Mouse (Mus musculus) ES-Bruce4 (cell line): ENCODE results near the gene Fbxo42. TPM values are rescaled to one million over a fixed set of nuclear protein-coding genes. Genes with fewer than 3 reads are reported as not detected.
"Not testable (repeated sequence)": the region's sequence is repeated elsewhere in the genome, so short reads cannot be mapped to it uniquely, and the experiment has no call there.

ENCODE experiments used
- H3K27ac ChIP-seq: 2 replicates; pipeline ENCODE4 v1.5.1; 2012; ENCODE audit warnings: low read length, inconsistent platforms; ENCODE audit not compliant: insufficient read depth
- H3K27me3 ChIP-seq: 2 replicates; pipeline ENCODE4 v1.6.1; 2012; ENCODE audit warnings: mild to moderate bottlenecking, low read length, inconsistent platforms; ENCODE audit not compliant: control insufficient read depth, poor library complexity, insufficient read depth, severe bottlenecking
- H3K36me3 ChIP-seq: 2 replicates; pipeline ENCODE4 v1.6.1; 2012; ENCODE audit warnings: inconsistent platforms, mild to moderate bottlenecking, low read length, moderate library complexity; ENCODE audit not compliant: control insufficient read depth, poor library complexity, insufficient read depth, severe bottlenecking
- H3K4me1 ChIP-seq: one replicate; pipeline ENCODE4 v1.8.1; 2011; ENCODE audit warnings: low read length; ENCODE audit not compliant: control insufficient read depth, insufficient read depth
- H3K4me3 ChIP-seq: 2 replicates; pipeline ENCODE4 v1.5.1; 2011; ENCODE audit warnings: low read depth, mild to moderate bottlenecking, low read length
- H3K9ac ChIP-seq: 2 replicates; pipeline ENCODE4 v1.6.1; 2012; ENCODE audit warnings: low read depth, mild to moderate bottlenecking, inconsistent platforms; ENCODE audit not compliant: poor library complexity, severe bottlenecking
- H3K9me3 ChIP-seq: replicated peaks from 2 replicates; pipeline ENCODE4 v1.6.1; 2012; ENCODE audit warnings: mild to moderate bottlenecking, low read length, inconsistent platforms; ENCODE audit not compliant: control insufficient read depth, poor library complexity, insufficient read depth, severe bottlenecking
- CTCF ChIP-seq: IDR thresholded peaks from one replicate; pipeline ENCODE4 v1.8.1; 2011; ENCODE audit warnings: low read depth, low read length
- EP300 ChIP-seq: IDR thresholded peaks from 2 replicates; pipeline ENCODE4 v1.6.1; 2011; ENCODE audit warnings: low read depth, low read length; ENCODE audit not compliant: insufficient read depth
- POLR2A ChIP-seq: IDR thresholded peaks from one replicate; pipeline ENCODE4 v1.8.1; 2011; ENCODE audit warnings: low read length; ENCODE audit not compliant: insufficient read depth
- polyA plus RNA-seq: library from polyadenylated mRNA; stranded (reverse); fragments of >200 nt; gene quantifications from 2 replicates; pipeline ENCODE4 v1.2.4, GENCODE M21; 2011; ENCODE audit warnings: low read depth; ENCODE audit not compliant: missing spikeins, insufficient read depth, insufficient read length

The Fbxo42 gene
- polyA plus RNA-seq, 1 experiment = 31.8 TPM

DNA sequence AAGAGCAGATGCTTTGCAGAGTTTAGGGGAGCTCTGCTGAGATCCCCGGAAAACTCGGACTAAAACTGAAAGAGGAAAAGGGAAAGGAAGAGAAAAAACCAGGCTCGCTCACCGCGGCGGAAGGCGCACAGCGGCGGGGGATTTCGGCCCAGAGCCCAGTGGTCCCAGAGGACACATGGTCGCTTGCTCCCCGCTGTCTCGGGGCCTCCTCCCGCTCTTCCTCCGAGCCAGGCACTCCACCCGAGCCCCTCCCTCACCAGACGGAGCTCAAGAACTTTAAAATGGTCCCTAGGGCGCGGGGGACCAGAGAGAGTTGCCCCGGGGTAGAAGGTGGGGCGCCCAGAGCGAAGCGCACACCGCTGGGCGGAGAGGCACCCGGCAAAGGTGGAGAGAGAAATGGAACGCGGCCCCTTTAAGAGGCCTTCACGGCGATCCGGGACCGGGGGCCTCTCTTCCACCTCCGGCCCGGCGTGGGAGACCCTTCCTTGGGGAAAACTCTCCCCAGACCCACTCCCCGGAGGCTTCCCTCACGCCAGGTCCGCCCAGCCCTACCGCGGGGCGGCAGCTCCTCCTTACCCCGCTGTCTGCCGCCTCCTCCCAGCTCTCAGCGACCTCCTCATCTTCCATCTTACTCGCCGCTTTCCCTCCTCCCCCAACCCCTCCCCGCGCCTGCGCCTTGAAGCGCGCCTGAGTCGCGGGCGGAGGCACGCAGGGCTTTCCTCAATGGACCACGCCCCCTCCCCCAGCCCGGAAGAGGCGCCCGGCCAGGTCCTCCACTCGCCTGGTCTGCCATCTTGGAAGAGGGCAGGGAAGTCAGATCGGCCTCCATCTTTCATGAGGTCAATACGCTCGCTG is 8.4 kb upstream of the Fbxo42 start, which contains the start of gene Szrd1:
Gene Szrd1 (minus strand): TSS at position 660 of the 855 bp plus-strand sequence.
- TF ChIP-seq EP300 (0 out of 2 replicates have a peak, but pooled peaks have one; percentile 5), POLR2A (peak; percentile 44), CTCF (no peak)

GRCm38 (mm10) chr4:141140354-141140753 is 7.4 kb upstream of the Fbxo42 start:
- H3K36me3 ChIP-seq, H3K27me3 ChIP-seq, H3K4me1 ChIP-seq, H3K4me3 ChIP-seq, H3K9me3 ChIP-seq, H3K27ac ChIP-seq: not testable (repeated sequence)
- H3K9ac ChIP-seq = 0 out of 2 replicates have a peak overlapping the region, but pooled peaks have one; percentile 2

More for the DNA sequence above, 8.4 kb upstream of the Fbxo42 start, which contains the start of gene Szrd1:
- Histone ChIP-seq H3K4me1 (peaks cover 5% of the 10 kb centered on the region), H3K36me3 (no peaks in the 10 kb centered on the region), H3K9me3 (no peaks in the 10 kb centered on the region), H3K27ac (peak within 1 kb of the TSS; percentile 63), H3K4me3 (peak within 1 kb of the TSS; percentile 85), H3K9ac (peak within 1 kb of the TSS; percentile 88), H3K27me3 (no peaks in the 10 kb centered on the region)

- TF ChIP-seq EP300 (no peak), CTCF (no peak), POLR2A (no peak)
- no peaks in the 10 kb centered on the region for H3K9me3 ChIP-seq
- H3K9ac ChIP-seq = no peak overlapping the region
- no peak overlapping the region for H3K4me3 ChIP-seq
- H3K4me1 ChIP-seq = peaks cover 5% of the 10 kb centered on the region
- no peaks in the 10 kb centered on the region for H3K36me3 ChIP-seq
- H3K27ac ChIP-seq = no peak overlapping the region
- no peaks in the 10 kb centered on the region for H3K27me3 ChIP-seq
Measured at GRCm38 (mm10) chr4:141140967-141141366, 6.7 kb upstream of the Fbxo42 start.

DNA sequence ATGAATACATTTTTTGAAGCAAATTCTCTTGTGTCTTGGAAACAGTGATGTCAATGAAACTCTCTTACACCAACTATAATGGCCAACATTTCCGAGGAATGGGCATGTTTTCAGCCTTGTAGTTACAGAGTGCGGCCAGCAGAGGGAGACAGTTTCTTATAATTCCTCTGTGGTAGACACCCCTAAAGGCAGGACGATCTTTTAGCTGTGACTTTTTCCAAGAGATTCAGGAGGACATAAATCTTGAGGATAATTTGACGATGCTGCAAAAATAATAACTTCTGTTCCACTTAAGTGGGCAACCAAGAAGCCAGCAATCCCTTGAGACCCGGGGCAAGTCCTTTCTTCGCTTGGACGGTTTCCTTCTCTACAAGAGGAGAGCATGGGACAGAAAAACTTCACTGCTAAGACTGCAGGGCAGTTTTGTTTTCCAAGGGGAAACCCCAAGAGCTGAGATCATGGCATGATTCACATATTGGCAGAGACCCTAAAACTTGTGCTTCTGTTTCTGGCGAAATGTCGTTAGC is 5.4 kb upstream of the Fbxo42 start:
- Histone ChIP-seq H3K9me3 (no peaks in the 10 kb centered on the region), H3K27me3 (no peaks in the 10 kb centered on the region), H3K4me3 (no peak overlapping the region), H3K4me1 (peaks cover 2% of the 10 kb centered on the region), H3K36me3 (no peaks in the 10 kb centered on the region), H3K9ac (no peak overlapping the region), H3K27ac (peak overlapping the region; percentile 59)
- TF ChIP-seq CTCF (peak; percentile 19), EP300 (no peak), POLR2A (no peak)

DNA sequence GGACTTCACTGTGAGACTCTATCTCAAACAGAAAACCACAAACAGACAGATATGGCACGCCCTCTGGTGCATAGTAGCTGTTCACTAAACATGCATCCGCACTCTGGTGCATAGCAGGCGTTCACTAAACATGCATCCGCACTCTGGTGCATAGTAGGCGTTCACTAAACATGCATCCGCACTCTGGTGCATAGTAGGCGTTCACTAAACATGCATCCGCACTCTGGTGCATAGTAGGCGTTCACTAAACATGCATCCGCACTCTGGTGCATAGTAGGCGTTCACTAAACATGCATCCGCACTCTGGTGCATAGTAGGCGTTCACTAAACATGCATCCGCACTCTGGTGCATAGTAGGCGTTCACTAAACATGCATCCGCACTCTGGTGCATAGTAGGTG is 2.6 kb upstream of the Fbxo42 start:
- not testable (repeated sequence) for H3K4me1 ChIP-seq, H3K36me3 ChIP-seq, H3K27ac ChIP-seq, H3K4me3 ChIP-seq, H3K27me3 ChIP-seq, H3K9me3 ChIP-seq, H3K9ac ChIP-seq

DNA sequence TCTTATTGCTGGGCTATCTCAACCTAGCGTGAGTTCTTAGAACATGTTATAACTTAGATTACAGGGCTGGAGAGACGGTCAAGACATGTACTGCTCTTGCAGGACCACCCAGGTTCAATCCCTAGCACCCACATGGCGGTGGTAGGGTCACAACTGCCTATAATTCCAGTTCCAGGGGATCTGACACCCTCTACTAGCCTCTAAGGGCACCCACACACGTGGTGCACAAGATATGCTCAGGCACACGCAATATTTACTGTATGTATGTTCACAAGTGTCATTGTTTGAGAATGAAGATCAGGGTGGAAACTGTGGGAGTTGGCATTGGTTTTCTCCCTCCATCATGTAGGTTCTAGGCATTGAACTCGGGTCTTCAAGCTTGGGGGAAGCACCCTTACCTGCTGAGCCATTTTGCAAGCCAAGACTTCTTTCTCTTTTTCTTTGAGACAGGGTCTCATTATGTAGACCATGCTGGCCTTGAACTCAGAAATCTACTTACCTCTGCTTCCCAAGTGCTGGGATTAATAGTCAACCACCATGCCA is 1.2 kb upstream of the Fbxo42 start:
- no peak overlapping the region for H3K4me3 ChIP-seq
- no peak overlapping the region for H3K27ac ChIP-seq

More for the DNA sequence above, 1.2 kb upstream of the Fbxo42 start:
- H3K36me3 ChIP-seq = no peaks in the 10 kb centered on the region
- peak overlapping the region; percentile 90; the same call in 1 of the 2 replicates for H3K9ac ChIP-seq
- H3K27me3 ChIP-seq = no peaks in the 10 kb centered on the region
- TF ChIP-seq POLR2A = no peak
- TF ChIP-seq CTCF = no peak
- no peak for TF ChIP-seq EP300
- no peaks in the 10 kb centered on the region for H3K4me1 ChIP-seq
- H3K9me3 ChIP-seq = no peaks in the 10 kb centered on the region
